Mouse (Mus musculus) heart, embryonic 15.5 days (tissue): ENCODE data around the gene Pcp2. TPM values are rescaled to one million over a fixed set of nuclear protein-coding genes. Genes with fewer than 3 reads are reported as not detected.

Source experiments
- ATAC-seq: fragments of 200-750 bp; cut with Nextera tagmentation; replicated peaks from 2 replicates; pipeline ENCODE4 v1.8.0; 2017; ENCODE audit warnings: low read depth, moderate TSS enrichment; ENCODE audit not compliant: insufficient number of reproducible peaks, insufficient read depth, low FRiP score
- H3K27ac ChIP-seq: fragments of 300-500 bp; sonication (generic); 2 replicates; pipeline ENCODE4 v1.5.1; 2015; ENCODE audit warnings: mild to moderate bottlenecking, inconsistent platforms
- H3K27me3 ChIP-seq: fragments of 300-500 bp; sonication (generic); 2 replicates; pipeline ENCODE4 v1.6.1; 2015; ENCODE audit warnings: inconsistent platforms
- H3K36me3 ChIP-seq: fragments of 300-500 bp; sonication (generic); 2 replicates; pipeline ENCODE4 v1.6.1; 2015; ENCODE audit warnings: mild to moderate bottlenecking, inconsistent platforms
- H3K4me1 ChIP-seq: fragments of 300-500 bp; sonication (generic); replicated peaks from 2 replicates; pipeline ENCODE4 v1.6.1; 2015; ENCODE audit warnings: inconsistent platforms
- H3K4me2 ChIP-seq: fragments of 300-500 bp; sonication (generic); 2 replicates; pipeline ENCODE4 v1.6.1; 2015; ENCODE audit warnings: inconsistent platforms, mild to moderate bottlenecking, moderate library complexity
- H3K4me3 ChIP-seq: fragments of 300-500 bp; sonication (generic); 2 replicates; pipeline ENCODE4 v1.5.1; 2015; ENCODE audit warnings: mild to moderate bottlenecking, inconsistent platforms
- H3K9ac ChIP-seq: fragments of 300-500 bp; sonication (generic); 2 replicates; pipeline ENCODE4 v1.6.1; 2015; ENCODE audit warnings: mild to moderate bottlenecking, inconsistent platforms
- H3K9me3 ChIP-seq: fragments of 300-500 bp; sonication (generic); replicated peaks from 2 replicates; pipeline ENCODE4 v1.6.1; 2016; ENCODE audit warnings: inconsistent platforms
- WGBS: fragments of 180-500 bp; shearing (Covaris S2); methylation state at CpG from one replicate; pipeline ENCODE4 v1.1.7; 2015; ENCODE audit warnings: mixed read lengths; 5-methylcytosine and 5-hydroxymethylcytosine counted together
- polyA plus RNA-seq: library from polyadenylated mRNA; unstranded; fragments of >200 nt; fragmentation: Nextera tagmentation; extraction: Ambion mirVana; gene quantifications from 2 replicates; pipeline ENCODE4 v1.2.1, GENCODE M21; 2015

Gene Pcp2
- polyA plus RNA-seq, 1 experiment from 2014 or later: 0.33 TPM

DNA sequence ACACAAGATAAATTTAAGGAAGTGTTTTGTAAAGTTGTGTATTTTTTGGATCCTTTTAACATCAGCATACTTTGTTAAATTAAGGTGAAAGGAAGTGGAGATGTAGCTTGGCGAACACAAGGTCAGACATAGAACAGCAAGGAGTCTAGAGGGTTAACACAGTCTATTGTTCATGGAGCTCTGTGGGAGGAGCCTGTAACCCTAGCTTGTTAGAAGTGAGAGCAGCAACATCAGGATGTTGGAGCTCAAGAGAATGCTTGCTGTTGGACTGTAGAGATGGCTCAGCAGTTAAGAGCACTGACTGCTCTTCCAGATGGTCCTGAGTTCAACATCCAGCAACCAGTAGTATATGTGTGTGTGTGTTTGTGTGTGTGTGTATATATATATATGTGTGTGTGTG, 23.6 kb upstream of the Pcp2 start:
- no peak for ATAC-seq
- H3K27me3 ChIP-seq: no peaks in the 10 kb centered on the region
- no peak overlapping the region for H3K4me3 ChIP-seq
- H3K9ac ChIP-seq: no peak overlapping the region
- no peak overlapping the region for H3K27ac ChIP-seq
- no peaks in the 10 kb centered on the region for H3K9me3 ChIP-seq
- 36% methylated on average over 1 of the region's 1 CpGs for WGBS
- no peaks in the 10 kb centered on the region for H3K36me3 ChIP-seq
- H3K4me1 ChIP-seq: no peaks in the 10 kb centered on the region
- 0 out of 2 replicates have a peak overlapping the region, but pooled peaks have one; percentile 0 for H3K4me2 ChIP-seq

DNA sequence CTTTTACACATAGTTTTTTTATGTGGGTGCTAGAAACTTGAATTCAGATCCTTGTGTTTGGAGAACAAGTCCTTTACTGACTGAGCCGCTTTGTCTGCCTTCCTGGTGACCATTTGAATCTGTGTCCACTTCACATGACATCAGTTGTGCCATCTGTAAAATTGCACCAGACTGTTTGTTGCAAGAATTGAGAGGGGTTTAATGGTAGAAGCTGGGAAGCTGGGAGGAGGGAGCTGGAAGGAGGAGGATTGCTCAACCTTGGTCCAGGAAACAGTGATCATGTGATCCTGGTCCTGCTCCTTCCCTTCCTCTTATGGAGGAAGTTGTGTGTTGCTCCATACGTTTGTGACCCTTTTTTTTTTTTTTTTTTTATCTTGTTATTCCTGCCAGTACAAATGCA, 22.9 kb upstream of the Pcp2 start:
- H3K36me3 ChIP-seq: no peaks in the 10 kb centered on the region
- ATAC-seq: no peak
- no peak overlapping the region for H3K9ac ChIP-seq
- H3K9me3 ChIP-seq: no peaks in the 10 kb centered on the region
- H3K4me3 ChIP-seq: no peak overlapping the region
- 50% methylated on average over 2 of the region's 2 CpGs for WGBS
- H3K27me3 ChIP-seq: no peaks in the 10 kb centered on the region
- H3K27ac ChIP-seq: no peak overlapping the region
- H3K4me2 ChIP-seq: no peak overlapping the region
- no peaks in the 10 kb centered on the region for H3K4me1 ChIP-seq

DNA sequence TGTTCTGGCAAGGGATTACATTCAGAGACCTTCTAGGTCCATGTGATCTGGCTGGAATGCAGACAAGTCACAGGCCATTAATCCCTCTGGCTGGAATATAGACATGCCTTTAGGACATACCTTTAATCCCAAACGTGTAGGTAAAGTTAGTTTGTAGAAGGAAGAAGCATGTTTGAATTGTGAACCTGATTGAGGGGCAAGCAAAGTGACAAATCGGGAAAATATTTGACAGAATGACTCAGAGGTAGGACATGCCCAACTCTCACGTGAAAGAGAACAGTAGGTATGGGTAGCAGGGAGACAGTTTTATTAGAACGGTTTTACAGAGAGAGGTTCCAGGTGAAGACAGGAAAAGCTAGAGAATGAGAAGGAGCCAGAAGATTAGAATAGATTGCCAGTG, 22.2 kb upstream of the Pcp2 start:
- 66% methylated on average over 4 of the region's 4 CpGs for whole genome bisulfite sequencing

DNA sequence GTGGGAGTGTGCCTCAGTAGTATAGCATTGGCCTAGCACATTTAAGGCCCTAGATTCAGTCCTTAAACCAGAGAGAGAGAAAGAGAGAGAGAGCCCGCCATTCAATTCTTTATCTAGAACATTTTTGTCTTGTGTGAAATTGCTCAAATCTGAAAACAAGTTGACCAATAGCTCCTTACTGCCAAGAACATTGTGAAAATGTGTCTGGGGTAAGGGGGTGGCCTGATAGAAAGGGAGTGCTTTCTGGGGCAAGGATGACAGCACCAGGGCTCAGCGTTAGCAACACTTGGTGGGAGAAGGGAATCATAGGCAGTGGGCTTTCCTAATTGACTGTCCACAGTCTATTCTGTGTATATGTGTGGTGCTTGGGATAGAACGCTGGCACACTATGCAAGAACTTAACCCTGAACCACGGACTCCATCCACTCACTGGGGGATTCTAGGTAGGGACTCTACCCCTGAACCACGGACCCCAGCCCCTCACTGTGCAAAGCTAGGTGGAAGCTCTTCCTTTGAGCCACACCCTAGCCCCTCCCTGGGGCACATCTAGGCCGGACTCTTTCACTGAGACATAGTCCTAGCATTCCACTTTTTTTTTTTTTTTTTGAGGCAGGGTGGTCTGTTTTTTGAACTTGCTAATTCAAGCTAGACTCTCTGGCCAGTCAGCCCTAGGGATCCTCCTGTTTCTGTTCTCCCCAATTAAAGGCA, 21.6 kb upstream of the Pcp2 start:
- H3K4me3 ChIP-seq: no peak overlapping the region
- no peak overlapping the region for H3K4me2 ChIP-seq
- H3K27ac ChIP-seq: no peak overlapping the region
- H3K27me3 ChIP-seq: no peaks in the 10 kb centered on the region
- no peaks in the 10 kb centered on the region for H3K36me3 ChIP-seq
- H3K9me3 ChIP-seq: no peaks in the 10 kb centered on the region
- 81% methylated on average over 6 of the region's 6 CpGs for WGBS
- no peaks in the 10 kb centered on the region for H3K4me1 ChIP-seq
- H3K9ac ChIP-seq: no peak overlapping the region
- ATAC-seq: no peak

More for the DNA sequence above, 22.2 kb upstream of the Pcp2 start:
- H3K27ac ChIP-seq: no peak overlapping the region
- no peak for ATAC-seq
- no peaks in the 10 kb centered on the region for H3K27me3 ChIP-seq
- H3K36me3 ChIP-seq: no peaks in the 10 kb centered on the region
- H3K4me1 ChIP-seq: no peaks in the 10 kb centered on the region
- no peaks in the 10 kb centered on the region for H3K9me3 ChIP-seq
- H3K9ac ChIP-seq: no peak overlapping the region
- H3K4me3 ChIP-seq: no peak overlapping the region
- H3K4me2 ChIP-seq: no peak overlapping the region

DNA sequence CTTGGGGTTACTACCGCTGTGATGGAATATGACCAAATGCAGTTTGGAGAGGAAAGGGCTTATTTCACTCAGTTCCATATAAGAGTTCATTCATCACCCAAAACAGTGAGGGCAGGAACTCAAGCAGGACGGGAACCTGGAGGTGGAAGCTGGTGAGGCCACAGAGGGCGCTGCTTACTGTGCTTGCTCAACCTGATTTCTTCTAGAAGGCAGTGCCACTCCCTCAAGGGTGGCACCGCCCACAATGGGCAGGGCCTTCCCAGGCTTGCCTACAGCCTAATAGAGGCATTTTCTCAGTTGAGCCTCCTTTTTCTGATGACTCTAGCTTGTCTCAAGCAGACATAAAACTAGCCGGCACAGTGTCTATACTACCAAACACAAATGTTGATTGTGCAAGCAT, 20.5 kb upstream of the Pcp2 start:
- WGBS: 19% methylated on average over 5 of the region's 5 CpGs
- no peak for ATAC-seq
- H3K27me3 ChIP-seq: no peaks in the 10 kb centered on the region

DNA sequence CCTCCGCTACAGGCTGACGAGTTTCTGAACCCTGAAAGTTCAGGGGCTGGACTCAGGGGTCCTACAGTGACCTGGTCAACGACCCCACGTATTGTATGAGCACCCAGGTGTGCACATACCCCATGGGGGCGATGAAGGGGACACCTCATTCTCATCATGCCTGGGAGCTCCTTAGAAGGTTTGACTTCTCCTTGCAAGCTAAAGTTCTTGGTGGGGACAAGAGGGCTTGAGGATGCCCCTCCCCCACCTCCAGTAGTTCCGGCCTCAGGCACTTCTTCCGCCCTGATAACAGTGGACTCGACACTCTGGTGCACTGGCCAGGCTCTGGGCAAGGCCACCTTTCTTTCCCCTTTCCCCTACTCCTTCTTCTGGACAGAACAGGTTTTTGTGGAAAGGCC, 6.1 kb upstream of the Pcp2 start:
- ATAC-seq: peak; percentile 15; the same call in 1 of the 2 replicates
- H3K36me3 ChIP-seq: peaks cover 10% of the 10 kb centered on the region; the same call in 1 of the 2 replicates
- H3K4me2 ChIP-seq: peak overlapping the region; percentile 92
- no peak overlapping the region for H3K27ac ChIP-seq
- WGBS: 12% methylated on average over 8 of the region's 8 CpGs
- peak overlapping the region; percentile 69 for H3K4me3 ChIP-seq
- H3K27me3 ChIP-seq: no peaks in the 10 kb centered on the region; the same call in 1 of the 2 replicates
- H3K9ac ChIP-seq: peak overlapping the region; percentile 57
- no peaks in the 10 kb centered on the region for H3K9me3 ChIP-seq
- peaks cover 11% of the 10 kb centered on the region for H3K4me1 ChIP-seq

More for the DNA sequence above, 20.5 kb upstream of the Pcp2 start:
- Histone ChIP-seq H3K4me2 (no peak overlapping the region), H3K4me3 (no peak overlapping the region), H3K9me3 (no peaks in the 10 kb centered on the region), H3K36me3 (no peaks in the 10 kb centered on the region), H3K27ac (no peak overlapping the region), H3K4me1 (no peaks in the 10 kb centered on the region), H3K9ac (no peak overlapping the region)

DNA sequence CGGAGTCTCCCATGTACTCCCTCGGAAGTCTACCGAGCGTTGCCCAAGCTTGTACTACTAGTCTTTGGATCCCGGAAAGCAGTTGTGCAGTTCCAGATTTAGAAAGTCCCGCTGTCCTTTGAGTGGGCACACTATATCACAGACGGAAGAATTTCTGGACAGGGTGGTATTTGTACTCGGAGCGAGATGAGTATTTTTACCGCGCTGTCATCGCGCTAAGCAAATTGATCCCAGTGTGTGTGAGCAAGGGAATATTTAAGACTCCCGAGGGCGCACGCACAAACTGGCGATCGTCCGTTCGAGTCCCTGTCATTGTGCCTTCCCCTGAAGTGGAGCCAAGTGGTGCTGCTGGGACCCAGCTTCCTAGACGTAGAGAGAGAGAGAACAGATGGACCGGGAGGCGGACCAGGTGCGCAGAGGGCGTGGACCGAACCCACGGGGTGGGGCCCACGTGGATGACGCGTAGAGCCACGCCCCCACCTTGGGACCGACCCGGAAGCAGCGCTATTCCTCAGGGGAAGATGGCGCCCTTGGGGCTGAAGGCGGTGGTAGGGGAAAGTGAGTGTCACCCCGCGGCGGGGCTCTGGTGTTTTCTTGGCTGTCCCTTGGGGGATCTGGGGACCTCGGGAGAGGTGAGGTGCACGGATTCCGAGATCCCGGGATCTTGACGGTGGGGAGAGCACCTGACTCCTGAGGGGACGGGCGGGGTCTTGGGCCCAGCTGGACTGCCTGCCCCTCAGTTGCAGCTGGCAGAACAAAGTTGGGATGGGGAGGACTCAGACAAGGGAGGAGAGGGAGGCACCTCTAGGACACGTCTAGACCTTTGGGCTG, 5.5 kb upstream of the Pcp2 start, which contains the start of gene Stxbp2:
Gene Stxbp2 (plus strand): TSS at position 309 of the 831 bp plus-strand sequence.
- Histone ChIP-seq H3K27ac (no peak within 1 kb of the TSS), H3K27me3 (no peaks in the 10 kb centered on the region; the same call in 1 of the 2 replicates), H3K4me3 (peak within 1 kb of the TSS; percentile 69), H3K36me3 (0 out of 2 replicates have a peak, but pooled peaks cover 3% of the 10 kb centered on the region), H3K4me1 (peaks cover 11% of the 10 kb centered on the region), H3K9ac (peak within 1 kb of the TSS; percentile 57), H3K4me2 (peak within 1 kb of the TSS; percentile 92), H3K9me3 (no peaks in the 10 kb centered on the region)
- WGBS: 4% methylated on average over 46 of the region's 47 CpGs
- ATAC-seq: peak; percentile 85

DNA sequence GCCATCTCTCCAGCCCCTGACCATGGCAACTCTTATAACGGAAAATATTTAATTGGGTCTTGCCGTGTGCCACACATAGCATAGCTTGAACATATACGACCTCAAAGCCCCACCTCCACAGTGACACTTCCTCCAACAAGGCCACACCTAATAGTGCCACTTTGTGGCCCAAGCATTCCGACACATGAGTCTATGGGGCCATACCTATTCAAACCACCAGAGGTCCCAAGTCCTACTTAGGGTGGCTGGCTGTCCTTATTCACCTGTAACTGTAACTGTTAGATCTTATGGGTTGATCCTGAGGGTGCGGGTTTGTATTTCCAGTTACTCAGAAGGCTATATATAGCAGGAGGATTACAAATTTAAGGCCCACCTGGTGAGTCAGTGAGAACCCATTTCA, 2.7 kb upstream of the Pcp2 start:
- peaks cover 11% of the 10 kb centered on the region for H3K4me1 ChIP-seq
- H3K9me3 ChIP-seq: no peaks in the 10 kb centered on the region
- H3K36me3 ChIP-seq: no peaks in the 10 kb centered on the region
- no peak overlapping the region for H3K9ac ChIP-seq
- no peak overlapping the region for H3K27ac ChIP-seq
- 24% methylated on average over 5 of the region's 5 CpGs for WGBS
- H3K4me3 ChIP-seq: no peak overlapping the region
- H3K4me2 ChIP-seq: no peak overlapping the region
- no peak for ATAC-seq
- H3K27me3 ChIP-seq: no peaks in the 10 kb centered on the region; the same call in 1 of the 2 replicates

DNA sequence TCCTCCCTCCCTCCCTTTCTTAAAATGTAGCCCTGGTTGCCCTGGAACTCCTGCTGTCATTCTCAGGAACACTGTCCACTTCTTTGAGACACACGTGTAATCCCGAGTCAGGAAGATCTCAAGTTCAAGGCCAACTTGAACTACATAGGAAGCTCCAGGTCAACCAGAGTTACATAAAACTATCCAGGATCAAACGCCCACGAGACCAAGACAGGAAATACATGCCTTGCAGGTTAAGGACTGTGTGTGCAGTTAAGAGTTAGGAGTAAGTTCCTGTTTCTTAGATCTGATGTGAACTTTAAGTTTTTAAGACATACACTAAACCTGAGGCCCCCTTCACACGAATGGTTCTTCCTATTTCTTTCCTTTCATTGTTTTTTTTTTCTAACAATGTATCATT, 1.6 kb upstream of the Pcp2 start:
- no peak overlapping the region for H3K9ac ChIP-seq
- no peak overlapping the region for H3K27ac ChIP-seq
- H3K27me3 ChIP-seq: no peaks in the 10 kb centered on the region; the same call in 1 of the 2 replicates
- H3K9me3 ChIP-seq: no peaks in the 10 kb centered on the region
- no peaks in the 10 kb centered on the region for H3K36me3 ChIP-seq
- peaks cover 16% of the 10 kb centered on the region for H3K4me1 ChIP-seq
- H3K4me2 ChIP-seq: no peak overlapping the region
- H3K4me3 ChIP-seq: no peak overlapping the region
- WGBS: 45% methylated on average over 5 of the region's 5 CpGs
- no peak for ATAC-seq

DNA sequence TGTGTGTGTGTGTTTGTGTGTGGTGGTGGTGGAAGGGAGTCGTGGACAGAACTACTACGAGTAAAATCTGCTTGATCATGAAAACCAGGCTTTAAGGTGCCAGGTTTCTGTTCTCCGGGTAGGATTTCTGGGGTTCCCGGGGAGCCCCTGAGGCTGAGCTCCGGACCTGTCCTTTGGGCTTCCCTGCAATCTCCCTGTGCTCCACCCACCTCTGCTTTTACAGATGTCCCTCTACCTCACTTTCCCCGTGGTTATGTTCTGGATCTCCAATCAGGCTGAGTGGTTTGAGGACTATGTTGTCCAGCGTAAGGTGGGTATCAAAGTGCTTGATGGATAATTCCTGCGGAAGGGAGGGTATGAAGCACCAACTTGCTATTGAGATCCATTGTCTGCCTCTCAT, 3.2 kb downstream of the Pcp2 start:
- no peaks in the 10 kb centered on the region for H3K27me3 ChIP-seq
- H3K9ac ChIP-seq: no peak overlapping the region
- H3K4me2 ChIP-seq: peak overlapping the region; percentile 84
- no peak overlapping the region for H3K27ac ChIP-seq
- H3K4me3 ChIP-seq: peak overlapping the region; percentile 86
- no peak for ATAC-seq
- H3K9me3 ChIP-seq: no peaks in the 10 kb centered on the region
- 58% methylated on average over 8 of the region's 8 CpGs for WGBS
- peaks cover 18% of the 10 kb centered on the region for H3K4me1 ChIP-seq
- H3K36me3 ChIP-seq: peaks cover 14% of the 10 kb centered on the region

DNA sequence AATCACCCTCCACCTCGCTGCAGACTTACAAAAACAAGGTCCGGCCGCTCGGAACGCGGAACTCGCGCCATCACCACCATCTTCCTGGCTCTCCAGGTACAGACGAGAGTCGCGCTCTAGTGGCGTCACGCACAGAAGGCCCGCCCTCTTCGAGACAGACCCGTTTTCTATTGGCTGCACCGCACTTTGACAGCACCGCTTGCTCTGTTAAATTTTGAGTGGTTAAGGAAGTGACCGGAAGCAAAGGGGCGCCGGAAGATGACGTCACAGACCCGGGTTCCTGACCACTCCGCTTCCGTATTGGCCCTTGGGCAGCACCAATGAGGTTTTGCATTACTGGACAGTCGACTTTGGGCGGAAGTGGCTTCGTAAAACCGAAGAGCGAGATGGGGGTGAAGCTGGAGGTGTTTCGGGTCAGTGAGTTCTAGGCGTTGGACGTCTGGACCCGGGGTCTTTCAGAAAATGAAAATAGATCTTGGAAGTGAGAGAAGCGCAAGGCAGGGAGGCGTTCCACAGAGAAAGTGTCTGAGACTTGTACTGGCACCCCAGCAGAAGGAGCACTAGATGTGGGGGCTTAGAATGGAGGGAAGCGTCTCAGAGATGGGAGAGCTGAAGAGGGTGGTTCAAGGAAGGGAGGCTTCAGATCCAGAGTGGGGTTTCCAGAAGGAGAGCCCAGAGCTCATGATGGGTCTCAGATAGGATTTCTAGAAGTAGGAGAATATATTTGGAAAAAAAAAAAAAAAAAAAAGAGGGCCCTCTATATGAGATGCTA, 4.0 kb downstream of the Pcp2 start, which contains the start of the genes Xab2 and Pet100:
Gene Xab2 (minus strand): TSS at position 118 of the 772 bp plus-strand sequence.
Gene Pet100 (plus strand): TSS at position 350 of the 772 bp plus-strand sequence.
- H3K9ac ChIP-seq: peak within 1 kb of the TSS; percentile 76
- peak within 1 kb of the TSS; percentile 86 for H3K4me3 ChIP-seq
- H3K4me1 ChIP-seq: peaks cover 18% of the 10 kb centered on the region
- H3K4me2 ChIP-seq: peak within 1 kb of the TSS; percentile 84
- no peaks in the 10 kb centered on the region for H3K9me3 ChIP-seq
- H3K36me3 ChIP-seq: peaks cover 20% of the 10 kb centered on the region
- WGBS: under 1% methylated on average over 37 of the region's 37 CpGs
- ATAC-seq: peak; percentile 98
- 0 out of 2 replicates have a peak within 1 kb of the TSS, but pooled peaks have one; percentile 8 for H3K27ac ChIP-seq
- no peaks in the 10 kb centered on the region for H3K27me3 ChIP-seq
